Mouse (Mus musculus) heart, embryonic 13.5 days (tissue): ENCODE data around the gene Pam16. TPM values are rescaled to one million over a fixed set of nuclear protein-coding genes. Genes with fewer than 3 reads are reported as not detected.
"Not testable (repeated sequence)": the region's sequence is repeated elsewhere in the genome, so short reads cannot be mapped to it uniquely, and the experiment has no call there.

ENCODE experiments used
- ATAC-seq: fragments of 200-750 bp; cut with Nextera tagmentation; 2 replicates; pipeline ENCODE4 v1.8.0; 2017; ENCODE audit warnings: moderate TSS enrichment; ENCODE audit not compliant: insufficient number of reproducible peaks, low FRiP score, low TSS enrichment; ENCODE audit errors: extremely low read depth
- H3K27ac ChIP-seq: fragments of 300-500 bp; sonication (generic); replicated peaks from 2 replicates; pipeline ENCODE4 v1.5.1; 2015; ENCODE audit warnings: moderate library complexity, mild to moderate bottlenecking, inconsistent platforms
- H3K27me3 ChIP-seq: fragments of 300-500 bp; sonication (generic); replicated peaks from 2 replicates; pipeline ENCODE4 v1.6.1; 2015; ENCODE audit warnings: mild to moderate bottlenecking, inconsistent platforms
- H3K36me3 ChIP-seq: fragments of 300-500 bp; sonication (generic); 2 replicates; pipeline ENCODE4 v1.6.1; 2015; ENCODE audit warnings: mild to moderate bottlenecking, inconsistent platforms
- H3K4me1 ChIP-seq: fragments of 300-500 bp; sonication (generic); 2 replicates; pipeline ENCODE4 v1.6.1; 2015; ENCODE audit warnings: inconsistent platforms
- H3K4me2 ChIP-seq: fragments of 300-500 bp; sonication (generic); 2 replicates; pipeline ENCODE4 v1.6.1; 2015; ENCODE audit warnings: inconsistent platforms, mild to moderate bottlenecking, moderate library complexity
- H3K4me3 ChIP-seq: fragments of 300-500 bp; sonication (generic); 2 replicates; pipeline ENCODE4 v1.5.1; 2015; ENCODE audit warnings: moderate library complexity, mild to moderate bottlenecking, inconsistent platforms
- H3K9ac ChIP-seq: fragments of 300-500 bp; sonication (generic); 2 replicates; pipeline ENCODE4 v1.6.1; 2015; ENCODE audit warnings: inconsistent platforms, mild to moderate bottlenecking, moderate library complexity
- H3K9me3 ChIP-seq: fragments of 300-500 bp; sonication (generic); 2 replicates; pipeline ENCODE4 v1.6.1; 2016; ENCODE audit warnings: inconsistent platforms
- WGBS: fragments of 180-500 bp; shearing (Covaris S2); methylation state at CpG from one replicate; pipeline ENCODE4 v1.1.7; 2015; ENCODE audit warnings: mixed read lengths; 5-methylcytosine and 5-hydroxymethylcytosine counted together
- polyA plus RNA-seq: library from polyadenylated mRNA; unstranded; fragments of >200 nt; fragmentation: Nextera tagmentation; extraction: Ambion mirVana; gene quantifications from 2 replicates; pipeline ENCODE4 v1.2.1, GENCODE M21; 2015

The Pam16 gene
- polyA plus RNA-seq, 1 experiment from 2014 or later = 136 TPM

GRCm38 (mm10) chr16:4587516-4588210 is 37.1 kb downstream of the Pam16 start:
- H3K36me3 ChIP-seq = peaks cover 22% of the 10 kb centered on the region
- peaks cover 35% of the 10 kb centered on the region for H3K4me1 ChIP-seq
- peak overlapping the region; percentile 50; the same call in 1 of the 2 replicates for H3K4me3 ChIP-seq
- H3K4me2 ChIP-seq = peak overlapping the region; percentile 82
- no peaks in the 10 kb centered on the region for H3K27me3 ChIP-seq
- WGBS = 37% methylated on average over 5 of the region's 5 CpGs
- no peaks in the 10 kb centered on the region for H3K9me3 ChIP-seq
- no peak for ATAC-seq
- peak overlapping the region; percentile 75 for H3K9ac ChIP-seq
- peak overlapping the region; percentile 91 for H3K27ac ChIP-seq

GRCm38 (mm10) chr16:4586531-4587123 is 38.2 kb downstream of the Pam16 start:
- peak; percentile 99 for ATAC-seq
- Histone ChIP-seq H3K27ac (peak overlapping the region; percentile 91), H3K4me1 (peaks cover 25% of the 10 kb centered on the region), H3K9ac (peak overlapping the region; percentile 75), H3K36me3 (peaks cover 22% of the 10 kb centered on the region), H3K27me3 (no peaks in the 10 kb centered on the region), H3K9me3 (no peaks in the 10 kb centered on the region), H3K4me3 (peak overlapping the region; percentile 50), H3K4me2 (peak overlapping the region; percentile 82)
- under 1% methylated on average over 43 of the region's 43 CpGs for WGBS

GRCm38 (mm10) chr16:4585642-4586530 is 38.9 kb downstream of the Pam16 start:
- peak overlapping the region; percentile 91 for H3K27ac ChIP-seq
- H3K27me3 ChIP-seq = no peaks in the 10 kb centered on the region
- ATAC-seq = peak; percentile 11; the same call in 1 of the 2 replicates
- H3K9me3 ChIP-seq = no peaks in the 10 kb centered on the region
- 4% methylated on average over 14 of the region's 14 CpGs for WGBS
- H3K4me3 ChIP-seq = peak overlapping the region; percentile 50
- H3K9ac ChIP-seq = peak overlapping the region; percentile 74
- peaks cover 17% of the 10 kb centered on the region for H3K36me3 ChIP-seq
- H3K4me2 ChIP-seq = peak overlapping the region; percentile 82
- H3K4me1 ChIP-seq = peaks cover 23% of the 10 kb centered on the region

- no peak for ATAC-seq
- Histone ChIP-seq H3K4me2 (no peak overlapping the region), H3K4me1 (peaks cover 23% of the 10 kb centered on the region), H3K9me3 (no peaks in the 10 kb centered on the region), H3K27me3 (no peaks in the 10 kb centered on the region), H3K4me3 (no peak overlapping the region), H3K9ac (no peak overlapping the region), H3K27ac (no peak overlapping the region), H3K36me3 (peaks cover 2% of the 10 kb centered on the region)
- WGBS = 62% methylated on average over 5 of the region's 5 CpGs
These were observed 40.4 kb downstream of the Pam16 start for GRCm38 (mm10) chr16:4584438-4584837.

GRCm38 (mm10) chr16:4583807-4584206 is 41.0 kb downstream of the Pam16 start:
- no peaks in the 10 kb centered on the region for H3K36me3 ChIP-seq
- H3K9ac ChIP-seq = no peak overlapping the region
- H3K4me2 ChIP-seq = no peak overlapping the region
- no peaks in the 10 kb centered on the region for H3K9me3 ChIP-seq
- no peaks in the 10 kb centered on the region for H3K27me3 ChIP-seq
- H3K27ac ChIP-seq = no peak overlapping the region
- H3K4me3 ChIP-seq = no peak overlapping the region
- 59% methylated on average over 3 of the region's 3 CpGs for WGBS
- peaks cover 27% of the 10 kb centered on the region for H3K4me1 ChIP-seq
- ATAC-seq = no peak

- not testable (repeated sequence) for ATAC-seq, H3K36me3 ChIP-seq
- 73% methylated on average over 4 of the region's 4 CpGs for WGBS
These were observed 43.6 kb downstream of the Pam16 start for GRCm38 (mm10) chr16:4581179-4581578.

GRCm38 (mm10) chr16:4578630-4579029 is 46.2 kb downstream of the Pam16 start:
- no peak for ATAC-seq
- Histone ChIP-seq H3K9ac (no peak overlapping the region), H3K27me3 (no peaks in the 10 kb centered on the region), H3K4me1 (peaks cover 4% of the 10 kb centered on the region; the same call in 1 of the 2 replicates), H3K36me3 (no peaks in the 10 kb centered on the region), H3K27ac (no peak overlapping the region), H3K4me2 (no peak overlapping the region), H3K4me3 (no peak overlapping the region), H3K9me3 (no peaks in the 10 kb centered on the region)
- whole genome bisulfite sequencing = 51% methylated on average over 7 of the region's 7 CpGs

More at GRCm38 (mm10) chr16:4581179-4581578, 43.6 kb downstream of the Pam16 start:
- not testable (repeated sequence) for H3K9ac ChIP-seq, H3K4me2 ChIP-seq, H3K9me3 ChIP-seq, H3K27me3 ChIP-seq, H3K4me3 ChIP-seq, H3K27ac ChIP-seq
- H3K4me1 ChIP-seq = peaks cover 11% of the 10 kb centered on the region

GRCm38 (mm10) chr16:4576873-4577272 is 47.9 kb downstream of the Pam16 start:
- no peak overlapping the region for H3K9ac ChIP-seq
- no peak overlapping the region for H3K4me3 ChIP-seq
- no peak overlapping the region for H3K27ac ChIP-seq
- H3K27me3 ChIP-seq = no peaks in the 10 kb centered on the region
- no peak overlapping the region for H3K4me2 ChIP-seq
- WGBS = 46% methylated on average over 2 of the region's 2 CpGs
- ATAC-seq = no peak
- H3K9me3 ChIP-seq = no peaks in the 10 kb centered on the region
- peaks cover 4% of the 10 kb centered on the region; the same call in 1 of the 2 replicates for H3K4me1 ChIP-seq
- no peaks in the 10 kb centered on the region for H3K36me3 ChIP-seq

- ATAC-seq = no peak
These were observed 48.8 kb downstream of the Pam16 start for GRCm38 (mm10) chr16:4576038-4576437.

GRCm38 (mm10) chr16:4570737-4571136 is 54.1 kb downstream of the Pam16 start:
- no peak overlapping the region for H3K4me2 ChIP-seq
- H3K36me3 ChIP-seq = no peaks in the 10 kb centered on the region
- H3K4me3 ChIP-seq = no peak overlapping the region
- H3K4me1 ChIP-seq = peaks cover 10% of the 10 kb centered on the region
- no peaks in the 10 kb centered on the region for H3K9me3 ChIP-seq
- WGBS = 47% methylated on average over 4 of the region's 4 CpGs
- ATAC-seq = no peak
- H3K9ac ChIP-seq = peak overlapping the region; percentile 44
- no peak overlapping the region for H3K27ac ChIP-seq
- no peaks in the 10 kb centered on the region for H3K27me3 ChIP-seq

More at GRCm38 (mm10) chr16:4576038-4576437, 48.8 kb downstream of the Pam16 start:
- WGBS = 57% methylated on average over 2 of the region's 2 CpGs
- no peak overlapping the region for H3K9ac ChIP-seq
- H3K4me1 ChIP-seq = peaks cover 8% of the 10 kb centered on the region
- H3K4me3 ChIP-seq = no peak overlapping the region
- H3K27me3 ChIP-seq = no peaks in the 10 kb centered on the region
- H3K36me3 ChIP-seq = no peaks in the 10 kb centered on the region
- no peak overlapping the region for H3K4me2 ChIP-seq
- no peaks in the 10 kb centered on the region for H3K9me3 ChIP-seq
- H3K27ac ChIP-seq = no peak overlapping the region

GRCm38 (mm10) chr16:4567912-4568311 is 56.9 kb downstream of the Pam16 start:
- no peaks in the 10 kb centered on the region for H3K9me3 ChIP-seq
- ATAC-seq = no peak; the same call in 1 of the 2 replicates
- H3K36me3 ChIP-seq = no peaks in the 10 kb centered on the region
- H3K27me3 ChIP-seq = no peaks in the 10 kb centered on the region
- H3K4me2 ChIP-seq = no peak overlapping the region
- 21% methylated on average over 4 of the region's 4 CpGs for WGBS
- no peak overlapping the region for H3K4me3 ChIP-seq
- H3K9ac ChIP-seq = no peak overlapping the region
- H3K4me1 ChIP-seq = peaks cover 10% of the 10 kb centered on the region
- H3K27ac ChIP-seq = no peak overlapping the region
